Mouse (Mus musculus) small intestine, adult 2 months (tissue): ENCODE results near the gene Flot2.

Source experiments
- CTCF ChIP-seq: fragments of 200-500 bp; IDR thresholded peaks from 2 replicates; pipeline ENCODE4 v1.5.1; 2012; ENCODE audit warnings: low read depth, mild to moderate bottlenecking, control low read depth, inconsistent platforms, low read length, moderate library complexity, mixed read lengths; ENCODE audit not compliant: insufficient replicate concordance, insufficient read length; ENCODE audit errors: extremely low read depth
- POLR2A ChIP-seq: fragments of 200-500 bp; IDR thresholded peaks from 2 replicates; pipeline ENCODE4 v1.6.1; 2012; ENCODE audit warnings: low read depth, mild to moderate bottlenecking, control low read depth, inconsistent platforms, low read length, moderate library complexity

DNA sequence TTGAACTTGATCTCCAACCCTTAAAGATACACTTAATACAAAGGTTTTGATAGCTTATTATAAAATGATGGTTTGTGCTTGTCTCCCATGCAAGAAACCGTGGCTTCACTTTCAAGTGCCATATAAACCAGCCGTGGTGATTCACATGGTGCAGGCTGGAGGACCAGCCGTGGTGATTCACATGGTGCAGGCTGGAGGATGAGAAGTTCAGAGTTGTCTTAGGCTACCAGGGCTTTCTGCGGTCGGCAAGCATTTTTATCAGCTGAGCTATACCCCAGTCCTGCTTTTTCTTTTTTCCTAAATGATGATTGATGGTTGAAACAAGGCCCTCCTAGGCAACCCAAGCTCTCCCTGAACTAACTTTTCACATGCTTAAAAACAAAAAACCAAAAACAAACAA, 64.4 kb downstream of the Flot2 start:
- no peak for TF ChIP-seq CTCF
- no peak for TF ChIP-seq POLR2A
